ENCODE assay signal across 8 mouse cellular contexts in genomic region chr11:6568584-6569409, GRCm38 (mm10). TPM values are rescaled to one million over a fixed set of nuclear protein-coding genes. Genes with fewer than 3 reads are reported as not detected.
DNase-seq lines count a peak whose midpoint lies in the region; ATAC-seq and TF ChIP-seq lines count a peak whose summit lies in the region.

No protein-coding gene starts in this region.

- 66% methylated on average over 11 of the region's 11 CpGs for WGBS in kidney, embryonic 15.5 days
- WGBS in hindbrain, embryonic 15.5 days: 30% methylated on average over 11 of the region's 11 CpGs
- 71% methylated on average over 11 of the region's 11 CpGs for WGBS in midbrain, embryonic 10.5 days
- WGBS in stomach, postnatal 0 days: 44% methylated on average over 11 of the region's 11 CpGs

- peak; percentile 21 for TF ChIP-seq RAD21 in MEL (IDR thresholded peaks at IDR 0.05; ENCODE audit: low read depth, low read length)

- DNase-seq in kidney, postnatal 36 days: no peak
- DNase-seq in MEL (ENCODE audit: low read depth, low spot score): no peak
- DNase-seq in midbrain, embryonic 10.5 days (ENCODE audit: low spot score): no peak
- DNase-seq in stomach, postnatal 0 days (ENCODE audit: low spot score): no peak
- DNase-seq in urinary bladder, postnatal 4 days (ENCODE audit: low spot score in 2 of 2): no peak

- H3K9ac ChIP-seq in kidney, embryonic 15.5 days: no peak overlapping the region
- H3K9ac ChIP-seq in MEL (ENCODE audit: control insufficient read depth, low read depth, low read length, poor library complexity, severe bottlenecking): no peak overlapping the region
- 0 out of 2 replicates have a peak overlapping the region, but pooled peaks have one; percentile 9 for H3K9ac ChIP-seq in hindbrain, embryonic 15.5 days
- 0 out of 2 replicates have a peak overlapping the region, but pooled peaks have one; percentile 35 for H3K9ac ChIP-seq in stomach, postnatal 0 days (ENCODE audit: low read length)

- H3K27me3 ChIP-seq in kidney, embryonic 15.5 days: no peaks in the 10 kb centered on the region
- no peaks in the 10 kb centered on the region for H3K27me3 ChIP-seq in MEL (ENCODE audit: control insufficient read depth in 1 of 2, insufficient read depth in 2 of 2, low read length in 2 of 2)
- H3K27me3 ChIP-seq in hindbrain, embryonic 15.5 days: no peaks in the 10 kb centered on the region
- no peaks in the 10 kb centered on the region for H3K27me3 ChIP-seq in midbrain, embryonic 10.5 days (ENCODE audit: low read depth, poor library complexity, severe bottlenecking)
- no peaks in the 10 kb centered on the region for H3K27me3 ChIP-seq in stomach, postnatal 0 days (ENCODE audit: control insufficient read depth, insufficient read depth, low read length)

- ATAC-seq in kidney, embryonic 15.5 days (replicated peaks; ENCODE audit: low FRiP score): no peak
- ATAC-seq in erythroblast, adult 5-6 weeks (replicated peaks; ENCODE audit: low FRiP score, poor library complexity, severe bottlenecking): peak; percentile 33; the same call in 1 of the 2 replicates
- ATAC-seq in hindbrain, embryonic 15.5 days (ENCODE audit: low FRiP score, low read depth): peak; percentile 66; the same call in 1 of the 2 replicates
- ATAC-seq in stomach, postnatal 0 days (ENCODE audit: low FRiP score, low TSS enrichment): peak; percentile 59

- H3K79me2 ChIP-seq in MEL (ENCODE audit: control insufficient read depth, insufficient read depth, low read length, poor library complexity): peaks cover 20% of the 10 kb centered on the region

- peaks cover 7% of the 10 kb centered on the region; the same call in 1 of the 2 replicates for H3K4me1 ChIP-seq in kidney, embryonic 15.5 days
- peaks cover 6 to 13% of the 10 kb centered on the region in 2 experiments for H3K4me1 ChIP-seq in MEL (ENCODE audit: control insufficient read depth in 1 of 2, insufficient read depth in 2 of 2, low read length in 2 of 2)
- peaks cover 21% of the 10 kb centered on the region for H3K4me1 ChIP-seq in hindbrain, embryonic 15.5 days (replicated peaks)
- peaks cover 9% of the 10 kb centered on the region for H3K4me1 ChIP-seq in midbrain, embryonic 10.5 days
- no peaks in the 10 kb centered on the region for H3K4me1 ChIP-seq in stomach, postnatal 0 days (replicated peaks; ENCODE audit: control insufficient read depth, insufficient read depth)

- no peaks in the 10 kb centered on the region for H3K9me3 ChIP-seq in kidney, embryonic 15.5 days (replicated peaks)
- no peaks in the 10 kb centered on the region for H3K9me3 ChIP-seq in MEL (replicated peaks; ENCODE audit: insufficient read depth, low read length)
- H3K9me3 ChIP-seq in hindbrain, embryonic 15.5 days: no peaks in the 10 kb centered on the region
- H3K9me3 ChIP-seq in midbrain, embryonic 10.5 days (replicated peaks): no peaks in the 10 kb centered on the region
- no peaks in the 10 kb centered on the region for H3K9me3 ChIP-seq in stomach, postnatal 0 days (ENCODE audit: control insufficient read depth, low read length)

- H3K4me3 ChIP-seq in kidney, embryonic 15.5 days (replicated peaks): no peak overlapping the region
- no peak overlapping the region for H3K4me3 ChIP-seq in MEL (ENCODE audit: control insufficient read depth in 1 of 2, insufficient read depth in 1 of 2, low read depth in 2 of 2, low read length in 2 of 2)
- no peak overlapping the region for H3K4me3 ChIP-seq in hindbrain, embryonic 15.5 days
- H3K4me3 ChIP-seq in midbrain, embryonic 10.5 days: no peak overlapping the region
- peak overlapping the region; percentile 4; the same call in 1 of the 2 replicates for H3K4me3 ChIP-seq in stomach, postnatal 0 days (ENCODE audit: low read depth, low read length)

- peak in 1 of 3 experiments; percentile 32; a peak in 1 of 6 replicates for TF ChIP-seq CTCF in MEL (IDR thresholded peaks at IDR 0.05 in 2 of 3, conservative IDR thresholded peaks at IDR 0.05 in 1 of 3; ENCODE audit: control insufficient read depth in 1 of 3, insufficient read depth in 1 of 3, low read depth in 2 of 3, low read length in 3 of 3, poor library complexity in 1 of 3, severe bottlenecking in 1 of 3)
- peak; percentile 59 for TF ChIP-seq CTCF in stomach, postnatal 0 days (IDR thresholded peaks at IDR 0.05; ENCODE audit: low read depth)

- peak overlapping the region; percentile 45; the same call in 1 of the 2 replicates for H3K27ac ChIP-seq in kidney, embryonic 15.5 days
- H3K27ac ChIP-seq in MEL (ENCODE audit: control insufficient read depth, low read depth, low read length): no peak overlapping the region
- peak overlapping the region; percentile 72 for H3K27ac ChIP-seq in hindbrain, embryonic 15.5 days (replicated peaks)
- H3K27ac ChIP-seq in midbrain, embryonic 10.5 days (replicated peaks): peak overlapping the region; percentile 55; the same call in 1 of the 2 replicates
- H3K27ac ChIP-seq in stomach, postnatal 0 days (replicated peaks): peak overlapping the region; percentile 73

- H3K36me3 ChIP-seq in kidney, embryonic 15.5 days: peaks cover 37% of the 10 kb centered on the region
- peaks cover 14 to 16% of the 10 kb centered on the region in 2 experiments for H3K36me3 ChIP-seq in MEL (ENCODE audit: control insufficient read depth in 1 of 2, insufficient read depth in 2 of 2, low read length in 2 of 2)
- H3K36me3 ChIP-seq in hindbrain, embryonic 15.5 days: 0 out of 2 replicates have a peak, but pooled peaks cover 4% of the 10 kb centered on the region
- H3K36me3 ChIP-seq in midbrain, embryonic 10.5 days: peaks cover 59% of the 10 kb centered on the region
- H3K36me3 ChIP-seq in stomach, postnatal 0 days (ENCODE audit: control insufficient read depth, insufficient read depth, low read length): no peaks in the 10 kb centered on the region

- TF ChIP-seq POLR2A in MEL (IDR thresholded peaks at IDR 0.05; ENCODE audit: control insufficient read depth in 1 of 2, insufficient read depth in 1 of 2, low read depth in 1 of 2, low read length in 2 of 2, poor library complexity in 1 of 2): no peak

- no peak for TF ChIP-seq EP300 in MEL (IDR thresholded peaks at IDR 0.05; ENCODE audit: low read depth in 1 of 2, low read length in 2 of 2)
- TF ChIP-seq EP300 in stomach, postnatal 0 days (optimal IDR thresholded peaks at IDR 0.05): no peak

- no peak overlapping the region for H3K4me2 ChIP-seq in kidney, embryonic 15.5 days
- H3K4me2 ChIP-seq in hindbrain, embryonic 15.5 days: peak overlapping the region; percentile 17; the same call in 1 of the 2 replicates
- peak overlapping the region; percentile 18 for H3K4me2 ChIP-seq in stomach, postnatal 0 days (replicated peaks; ENCODE audit: low read depth)

TF ChIP-seq in MEL, 35 proteins besides CTCF, POLR2A, EP300 and RAD21 (continues in another document):
- TF ChIP-seq SIN3A (IDR thresholded peaks at IDR 0.05; ENCODE audit: low read length): no peak

RNA-seq across cellular contexts. Expression of gene Ccm2, which starts 22.1 kb away (rescaled TPM):
- 79.0 and 89.6 TPM in 2 replicates for polyA plus RNA-seq in kidney, embryonic 15.5 days (2015; fragmentation: Nextera tagmentation; extraction: Ambion mirVana)
- total RNA-seq in MEL (2012; rRNA removed): 65.2 and 66.4 TPM in 2 replicates
- polyA plus RNA-seq in MEL (2012; ENCODE audit: insufficient read depth in 1 of 2, insufficient read length in 2 of 2, low read depth in 1 of 2, low replicate concordance in 2 of 2, missing spikeins in 1 of 2): 10 to 100 TPM in 1 of 2 experiments, not detected in 1; 49.2 TPM
- 9.8 and 11.0 TPM in 2 replicates for total RNA-seq in erythroblast, adult 5-6 weeks (2015; ENCODE audit: low replicate concordance)
- 10.3 and 15.7 TPM in 2 replicates for total RNA-seq in erythroblast, adult 5-6 weeks (2017; ENCODE audit: low replicate concordance)
- polyA plus RNA-seq in hindbrain, embryonic 15.5 days (2015; fragmentation: Nextera tagmentation; extraction: Ambion mirVana): 92.2 and 95.9 TPM in 2 replicates
- 106 and 108 TPM in 2 replicates for polyA plus RNA-seq in midbrain, embryonic 10.5 days (2016; fragmentation: Nextera tagmentation; extraction: Ambion mirVana)
- polyA plus RNA-seq in stomach, postnatal 0 days (2015; fragmentation: Nextera tagmentation; extraction: Ambion mirVana): 45.7 and 45.9 TPM in 2 replicates

RNA-seq across cellular contexts. Expression of gene Nacad, which starts 37.1 kb away (rescaled TPM):
- polyA plus RNA-seq in kidney, embryonic 15.5 days (2015; fragmentation: Nextera tagmentation; extraction: Ambion mirVana): 2.0 and 3.7 TPM in 2 replicates
- 0.10 and 0.12 TPM in 2 replicates for total RNA-seq in MEL (2012; rRNA removed)
- polyA plus RNA-seq in MEL (2012; ENCODE audit: insufficient read depth in 1 of 2, insufficient read length in 2 of 2, low read depth in 1 of 2, low replicate concordance in 2 of 2, missing spikeins in 1 of 2): under 1 TPM in 1 of 2 experiments, not detected in 1; 0.32 TPM
- total RNA-seq in erythroblast, adult 5-6 weeks (2015; ENCODE audit: low replicate concordance): 0.19 and 2.3 TPM in 2 replicates
- not detected in 2 replicates for total RNA-seq in erythroblast, adult 5-6 weeks (2017; ENCODE audit: low replicate concordance)
- polyA plus RNA-seq in hindbrain, embryonic 15.5 days (2015; fragmentation: Nextera tagmentation; extraction: Ambion mirVana): 85.3 and 89.8 TPM in 2 replicates
- polyA plus RNA-seq in midbrain, embryonic 10.5 days (2016; fragmentation: Nextera tagmentation; extraction: Ambion mirVana): 17.2 and 39.7 TPM in 2 replicates
- polyA plus RNA-seq in stomach, postnatal 0 days (2015; fragmentation: Nextera tagmentation; extraction: Ambion mirVana): 7.3 and 7.4 TPM in 2 replicates

RNA-seq across cellular contexts. Expression of gene Myo1g, which starts 48.0 kb away (rescaled TPM):
- 1.0 and 1.4 TPM in 2 replicates for polyA plus RNA-seq in kidney, embryonic 15.5 days (2015; fragmentation: Nextera tagmentation; extraction: Ambion mirVana)
- total RNA-seq in MEL (2012; rRNA removed): 19.4 and 22.8 TPM in 2 replicates
- 10 to 100 TPM in 1 of 2 experiments, not detected in 1; 33.3 TPM for polyA plus RNA-seq in MEL (2012; ENCODE audit: insufficient read depth in 1 of 2, insufficient read length in 2 of 2, low read depth in 1 of 2, low replicate concordance in 2 of 2, missing spikeins in 1 of 2)
- total RNA-seq in erythroblast, adult 5-6 weeks (2015; ENCODE audit: low replicate concordance): 19.2 and 20.8 TPM in 2 replicates
- total RNA-seq in erythroblast, adult 5-6 weeks (2017; ENCODE audit: low replicate concordance): 18.7 and 20.8 TPM in 2 replicates
- 0.39 and 0.54 TPM in 2 replicates for polyA plus RNA-seq in hindbrain, embryonic 15.5 days (2015; fragmentation: Nextera tagmentation; extraction: Ambion mirVana)
- polyA plus RNA-seq in midbrain, embryonic 10.5 days (2016; fragmentation: Nextera tagmentation; extraction: Ambion mirVana): 0.86 and 0.87 TPM in 2 replicates
- 0.77 and 0.85 TPM in 2 replicates for polyA plus RNA-seq in stomach, postnatal 0 days (2015; fragmentation: Nextera tagmentation; extraction: Ambion mirVana)

RNA-seq across cellular contexts. Expression of gene Tbrg4, which starts 57.1 kb away (rescaled TPM):
- polyA plus RNA-seq in kidney, embryonic 15.5 days (2015; fragmentation: Nextera tagmentation; extraction: Ambion mirVana): 43.0 and 46.4 TPM in 2 replicates
- total RNA-seq in MEL (2012; rRNA removed): 191 and 192 TPM in 2 replicates
- 100 to 1,000 TPM; 278 to 756 TPM for polyA plus RNA-seq in MEL (2012; ENCODE audit: insufficient read depth in 1 of 2, insufficient read length in 2 of 2, low read depth in 1 of 2, low replicate concordance in 2 of 2, missing spikeins in 1 of 2)
- 8.8 and 10.4 TPM in 2 replicates for total RNA-seq in erythroblast, adult 5-6 weeks (2015; ENCODE audit: low replicate concordance)
- 10.3 and 18.3 TPM in 2 replicates for total RNA-seq in erythroblast, adult 5-6 weeks (2017; ENCODE audit: low replicate concordance)
- 31.8 and 33.0 TPM in 2 replicates for polyA plus RNA-seq in hindbrain, embryonic 15.5 days (2015; fragmentation: Nextera tagmentation; extraction: Ambion mirVana)
- 61.7 and 70.5 TPM in 2 replicates for polyA plus RNA-seq in midbrain, embryonic 10.5 days (2016; fragmentation: Nextera tagmentation; extraction: Ambion mirVana)
- 29.3 and 31.2 TPM in 2 replicates for polyA plus RNA-seq in stomach, postnatal 0 days (2015; fragmentation: Nextera tagmentation; extraction: Ambion mirVana)

Comparison
In these comparisons a context has a peak if more than half of its experiments do, and no peak if none do; other contexts are left out.
1. H3K9ac ChIP-seq: peak in hindbrain, embryonic 15.5 days (single experiment) and stomach, postnatal 0 days (single experiment); none in kidney, embryonic 15.5 days (single experiment) and MEL (single experiment).